Mouse (Mus musculus) right cerebral cortex, postnatal 14 days (tissue): Measurements from ENCODE around the gene Lhfpl5.

Source experiments
- DNase-seq: peaks from one replicate; pipeline ENCODE4 v3.0.0; 2022

The Lhfpl5 gene

GRCm38 (mm10) chr17:28572941-28573340, 2.5 kb upstream of the Lhfpl5 start:
- DNase-seq, result no peak

GRCm38 (mm10) chr17:28580396-28580795, 5.0 kb downstream of the Lhfpl5 start:
- peak; percentile 31 for DNase-seq

- DNase-seq, result no peak
Measured at GRCm38 (mm10) chr17:28581056-28581455, 5.6 kb downstream of the Lhfpl5 start.

GRCm38 (mm10) chr17:28586509-28586908, 11.1 kb downstream of the Lhfpl5 start:
- DNase-seq, result no peak

- no peak for DNase-seq
Measured at GRCm38 (mm10) chr17:28588591-28588990, 13.2 kb downstream of the Lhfpl5 start.

GRCm38 (mm10) chr17:28590596-28590995, 15.2 kb downstream of the Lhfpl5 start:
- no peak for DNase-seq

- DNase-seq, result no peak
Measured at GRCm38 (mm10) chr17:28591476-28591875, 16.0 kb downstream of the Lhfpl5 start.

- peak; percentile 88 for DNase-seq
Measured at GRCm38 (mm10) chr17:28592998-28593397, 17.6 kb downstream of the Lhfpl5 start.

- no peak for DNase-seq
Measured at GRCm38 (mm10) chr17:28593965-28594364, 18.5 kb downstream of the Lhfpl5 start.

GRCm38 (mm10) chr17:28600780-28601179, 25.3 kb downstream of the Lhfpl5 start:
- no peak for DNase-seq

GRCm38 (mm10) chr17:28601557-28602250, 26.3 kb downstream of the Lhfpl5 start:
- no peak for DNase-seq

- DNase-seq, result no peak
Measured at GRCm38 (mm10) chr17:28609543-28609942, 34.1 kb downstream of the Lhfpl5 start.

- no peak for DNase-seq
Measured at GRCm38 (mm10) chr17:28612603-28613002, 37.2 kb downstream of the Lhfpl5 start.

GRCm38 (mm10) chr17:28613096-28613495, 37.7 kb downstream of the Lhfpl5 start:
- no peak for DNase-seq

- no peak for DNase-seq
Measured at GRCm38 (mm10) chr17:28615332-28615731, 39.9 kb downstream of the Lhfpl5 start.

GRCm38 (mm10) chr17:28617636-28618035, 42.2 kb downstream of the Lhfpl5 start:
- DNase-seq, result no peak

- DNase-seq, result no peak
Measured at GRCm38 (mm10) chr17:28618124-28618523, 42.7 kb downstream of the Lhfpl5 start.

GRCm38 (mm10) chr17:28618775-28619174, 43.3 kb downstream of the Lhfpl5 start:
- no peak for DNase-seq

- DNase-seq, result peak; percentile 56
Measured at GRCm38 (mm10) chr17:28621381-28622299, 46.2 kb downstream of the Lhfpl5 start.

- DNase-seq, result peak; percentile 90
Measured at GRCm38 (mm10) chr17:28622300-28622759, 46.9 kb downstream of the Lhfpl5 start, which contains the start of gene Srpk1. Gene Srpk1, minus strand, starts transcription at chr17:28622709.

GRCm38 (mm10) chr17:28624841-28625240, 49.4 kb downstream of the Lhfpl5 start:
- no peak for DNase-seq

GRCm38 (mm10) chr17:28625327-28625726, 49.9 kb downstream of the Lhfpl5 start:
- DNase-seq, result no peak

GRCm38 (mm10) chr17:28626937-28627336, 51.5 kb downstream of the Lhfpl5 start:
- no peak for DNase-seq
